Mouse (Mus musculus) skeletal muscle tissue, postnatal 0 days (tissue): Measurements from ENCODE around the gene Mup7. TPM values are rescaled to one million over a fixed set of nuclear protein-coding genes. Genes with fewer than 3 reads are reported as not detected.

ENCODE experiments used
- polyA plus RNA-seq: library from polyadenylated mRNA; unstranded; fragments of >200 nt; fragmentation: Nextera tagmentation; extraction: Ambion mirVana; gene quantifications from 2 replicates; pipeline ENCODE4 v1.2.1, GENCODE M21; 2015

Mup7 gene
- not detected in 2 replicates for polyA plus RNA-seq

GRCm38 (mm10) chr4:60070375-60070774 lies at the start of gene Mup7:
Gene Mup7, minus strand, starts transcription at chr4:60070475.

Other genes starting within 250 kb of the Mup7 start
- gene Slc46a2, start 155.4 kb downstream of the Mup7 start, polyA plus RNA-seq, result 1.5 TPM in 1 of 2 replicates, not detected in the other
- not detected in 2 replicates for gene Mup4, start 109.8 kb downstream of the Mup7 start, polyA plus RNA-seq
- gene Mup6, start 106.2 kb downstream of the Mup7 start, polyA plus RNA-seq, result not detected in 2 replicates
- gene Mup2, start 83.8 kb upstream of the Mup7 start, polyA plus RNA-seq, result not detected in 2 replicates
- not detected in 2 replicates for gene Mup8, start 152.1 kb upstream of the Mup7 start, polyA plus RNA-seq